Mouse (Mus musculus): ENCODE data around the gene Col28a1. TPM values are rescaled to one million over a fixed set of nuclear protein-coding genes. Genes with fewer than 3 reads are reported as not detected.

Gene Col28a1
- total RNA-seq, 1 experiment from 2014 or later = 0.48 TPM

- no peak for ATAC-seq (replicated peaks; ENCODE audit: insufficient number of reproducible peaks, low FRiP score, low TSS enrichment, poor library complexity, severe bottlenecking)
These were observed 62.3 kb downstream of the Col28a1 start for GRCm38 (mm10) chr6:8130149-8130548.

GRCm38 (mm10) chr6:8128164-8128563 is 64.3 kb downstream of the Col28a1 start:
- no peak for ATAC-seq (replicated peaks; ENCODE audit: insufficient number of reproducible peaks, low FRiP score, low TSS enrichment, poor library complexity, severe bottlenecking)

- ATAC-seq (replicated peaks; ENCODE audit: insufficient number of reproducible peaks, low FRiP score, low TSS enrichment, poor library complexity, severe bottlenecking) = no peak
These were observed 65.9 kb downstream of the Col28a1 start for GRCm38 (mm10) chr6:8126545-8126944.

- ATAC-seq (replicated peaks; ENCODE audit: insufficient number of reproducible peaks, low FRiP score, low TSS enrichment, poor library complexity, severe bottlenecking) = no peak
These were observed 73.3 kb downstream of the Col28a1 start for GRCm38 (mm10) chr6:8119116-8119515.

- ATAC-seq (replicated peaks; ENCODE audit: insufficient number of reproducible peaks, low FRiP score, low TSS enrichment, poor library complexity, severe bottlenecking) = no peak
These were observed 73.8 kb downstream of the Col28a1 start for GRCm38 (mm10) chr6:8118577-8118976.

GRCm38 (mm10) chr6:8105870-8106706 is 86.3 kb downstream of the Col28a1 start:
- ATAC-seq (replicated peaks; ENCODE audit: insufficient number of reproducible peaks, low FRiP score, low TSS enrichment, poor library complexity, severe bottlenecking) = no peak

- no peak for ATAC-seq (replicated peaks; ENCODE audit: insufficient number of reproducible peaks, low FRiP score, low TSS enrichment, poor library complexity, severe bottlenecking)
These were observed 91.2 kb downstream of the Col28a1 start for GRCm38 (mm10) chr6:8101224-8101623.

GRCm38 (mm10) chr6:8095856-8096255 is 96.6 kb downstream of the Col28a1 start:
- ATAC-seq (replicated peaks; ENCODE audit: insufficient number of reproducible peaks, low FRiP score, low TSS enrichment, poor library complexity, severe bottlenecking) = no peak

GRCm38 (mm10) chr6:8094160-8094953 is 98.1 kb downstream of the Col28a1 start:
- no peak for ATAC-seq (replicated peaks; ENCODE audit: insufficient number of reproducible peaks, low FRiP score, low TSS enrichment, poor library complexity, severe bottlenecking)

GRCm38 (mm10) chr6:8093556-8093955 is 98.9 kb downstream of the Col28a1 start:
- no peak for ATAC-seq (replicated peaks; ENCODE audit: insufficient number of reproducible peaks, low FRiP score, low TSS enrichment, poor library complexity, severe bottlenecking)

GRCm38 (mm10) chr6:8086847-8087246 is 105.6 kb downstream of the Col28a1 start:
- peak; percentile 59; the same call in 1 of the 2 replicates for ATAC-seq (replicated peaks; ENCODE audit: insufficient number of reproducible peaks, low FRiP score, low TSS enrichment, poor library complexity, severe bottlenecking)

- no peak for ATAC-seq (replicated peaks; ENCODE audit: insufficient number of reproducible peaks, low FRiP score, low TSS enrichment, poor library complexity, severe bottlenecking)
These were observed 107.6 kb downstream of the Col28a1 start for GRCm38 (mm10) chr6:8084806-8085205.

- ATAC-seq (replicated peaks; ENCODE audit: insufficient number of reproducible peaks, low FRiP score, low TSS enrichment, poor library complexity, severe bottlenecking) = no peak
These were observed 109.2 kb downstream of the Col28a1 start for GRCm38 (mm10) chr6:8083196-8083595.

- ATAC-seq (replicated peaks; ENCODE audit: insufficient number of reproducible peaks, low FRiP score, low TSS enrichment, poor library complexity, severe bottlenecking) = no peak
These were observed 114.8 kb downstream of the Col28a1 start for GRCm38 (mm10) chr6:8077572-8078146.

- no peak for ATAC-seq (replicated peaks; ENCODE audit: insufficient number of reproducible peaks, low FRiP score, low TSS enrichment, poor library complexity, severe bottlenecking)
These were observed 117.5 kb downstream of the Col28a1 start for GRCm38 (mm10) chr6:8074914-8075313.

- ATAC-seq (replicated peaks; ENCODE audit: insufficient number of reproducible peaks, low FRiP score, low TSS enrichment, poor library complexity, severe bottlenecking) = no peak
These were observed 123.4 kb downstream of the Col28a1 start for GRCm38 (mm10) chr6:8068979-8069378.

GRCm38 (mm10) chr6:8068394-8068793 is 124.0 kb downstream of the Col28a1 start:
- no peak for ATAC-seq (replicated peaks; ENCODE audit: insufficient number of reproducible peaks, low FRiP score, low TSS enrichment, poor library complexity, severe bottlenecking)

GRCm38 (mm10) chr6:8067124-8067523 is 125.3 kb downstream of the Col28a1 start:
- no peak for ATAC-seq (replicated peaks; ENCODE audit: insufficient number of reproducible peaks, low FRiP score, low TSS enrichment, poor library complexity, severe bottlenecking)

GRCm38 (mm10) chr6:8066208-8066607 is 126.2 kb downstream of the Col28a1 start:
- ATAC-seq (replicated peaks; ENCODE audit: insufficient number of reproducible peaks, low FRiP score, low TSS enrichment, poor library complexity, severe bottlenecking) = no peak
